Mouse (Mus musculus) monocyte, adult 5-6 weeks (primary cell): Measurements from ENCODE around the gene Rnf187. TPM values are rescaled to one million over a fixed set of nuclear protein-coding genes. Genes with fewer than 3 reads are reported as not detected.

Experiments
- ATAC-seq: fragments of 153-309, 156-312 bp; replicated peaks from 2 replicates; pipeline ENCODE4 v1.8.0; 2017; ENCODE audit warnings: mild to moderate bottlenecking; ENCODE audit not compliant: low TSS enrichment, insufficient number of reproducible peaks, severe bottlenecking, poor library complexity, low FRiP score
- total RNA-seq: library from RNA; stranded (forward); fragments of 200-1000, 200-491, 200-594 nt; gene quantifications from 3 replicates; pipeline ENCODE4 v1.2.3, GENCODE M21; 2017

The Rnf187 gene
- total RNA-seq, result 42.2 to 79.7 TPM (median 47.8 TPM) in 3 replicates

GRCm38 (mm10) chr11:58938322-58939087 is at the start of gene Rnf187:
Gene Rnf187 (minus strand): TSS chr11:58938916.
- ATAC-seq, result peak; percentile 97

- ATAC-seq, result no peak
Measured at GRCm38 (mm10) chr11:58985299-58985917, 46.7 kb upstream of the Rnf187 start.

GRCm38 (mm10) chr11:58984657-58985056 is 45.9 kb upstream of the Rnf187 start:
- no peak for ATAC-seq

GRCm38 (mm10) chr11:58983691-58984341 is 45.1 kb upstream of the Rnf187 start:
- ATAC-seq, result no peak

- peak; percentile 53; the same call in 1 of the 2 replicates for ATAC-seq
Measured at GRCm38 (mm10) chr11:58982471-58983097, 43.9 kb upstream of the Rnf187 start.

GRCm38 (mm10) chr11:58981541-58982447 is 43.1 kb upstream of the Rnf187 start:
- ATAC-seq, result peak; percentile 40

- ATAC-seq, result no peak
Measured at GRCm38 (mm10) chr11:58980381-58980990, 41.8 kb upstream of the Rnf187 start.

- ATAC-seq, result no peak
Measured at GRCm38 (mm10) chr11:58979661-58980060, 40.9 kb upstream of the Rnf187 start.

- ATAC-seq, result no peak
Measured at GRCm38 (mm10) chr11:58979183-58979582, 40.5 kb upstream of the Rnf187 start.

GRCm38 (mm10) chr11:58978706-58979030 is 40.0 kb upstream of the Rnf187 start:
- no peak for ATAC-seq

GRCm38 (mm10) chr11:58978027-58978705 is 39.5 kb upstream of the Rnf187 start, which contains the start of gene Trim11:
Gene Trim11 (plus strand): TSS chr11:58978093.
- ATAC-seq, result no peak

GRCm38 (mm10) chr11:58977607-58978026 is 38.9 kb upstream of the Rnf187 start:
- ATAC-seq, result no peak

GRCm38 (mm10) chr11:58977150-58977549 is 38.4 kb upstream of the Rnf187 start:
- ATAC-seq, result no peak

GRCm38 (mm10) chr11:58974414-58974813 is 35.7 kb upstream of the Rnf187 start:
- no peak for ATAC-seq

- ATAC-seq, result no peak
Measured at GRCm38 (mm10) chr11:58971796-58972195, 33.1 kb upstream of the Rnf187 start.

- ATAC-seq, result no peak
Measured at GRCm38 (mm10) chr11:58970831-58971530, 32.3 kb upstream of the Rnf187 start.

GRCm38 (mm10) chr11:58969659-58970058 is 30.9 kb upstream of the Rnf187 start:
- no peak for ATAC-seq
